Comparison of ENCODE assay signal across 8 mouse cellular contexts in genomic region chr4:135254770-135255169, GRCm38 (mm10). TPM values are rescaled to one million over a fixed set of nuclear protein-coding genes. Genes with fewer than 3 reads are reported as not detected.
DNase-seq lines count a peak whose midpoint lies in the region; ATAC-seq lines count a peak whose summit lies in the region.

No protein-coding gene starts in this region.

- peak; percentile 50 for DNase-seq in gastrocnemius, adult 18-20 months (ENCODE audit: low spot score)
- no peak for DNase-seq in gastrocnemius, adult 8-10 months (ENCODE audit: low spot score in 2 of 2)
- peak; percentile 44 for DNase-seq in NIH3T3 (ENCODE audit: low read depth)
- DNase-seq in urinary bladder, postnatal 25 days (ENCODE audit: low spot score) = no peak
- no peak for DNase-seq in left cerebral cortex, postnatal 36 days (ENCODE audit: low spot score in 2 of 2)

- peak overlapping the region; percentile 45 for H3K4me2 ChIP-seq in heart, embryonic 15.5 days
- H3K4me2 ChIP-seq in liver, embryonic 16.5 days (ENCODE audit: low read depth, low read length) = no peak overlapping the region

- no peaks in the 10 kb centered on the region for H3K36me3 ChIP-seq in heart, embryonic 15.5 days
- H3K36me3 ChIP-seq in liver, embryonic 16.5 days (ENCODE audit: control insufficient read depth, insufficient read depth) = no peaks in the 10 kb centered on the region

- 0 out of 2 replicates have a peak overlapping the region, but pooled peaks have one; percentile 4 for H3K4me3 ChIP-seq in heart, embryonic 15.5 days
- H3K4me3 ChIP-seq in liver, embryonic 16.5 days (ENCODE audit: low read depth, low read length) = no peak overlapping the region

- intact Hi-C loops in left cerebral cortex, postnatal 36 days (cut with DNase I) = no loop called here

- WGBS in heart, embryonic 15.5 days = 7% methylated on average over 3 of the region's 3 CpGs
- 36% methylated on average over 3 of the region's 3 CpGs for WGBS in liver, embryonic 16.5 days (ENCODE audit: insufficient replicate concordance)

- no peaks in the 10 kb centered on the region for H3K27me3 ChIP-seq in heart, embryonic 15.5 days
- H3K27me3 ChIP-seq in liver, embryonic 16.5 days (ENCODE audit: control insufficient read depth, insufficient read depth, low read depth, low read length) = no peaks in the 10 kb centered on the region

- peak; percentile 87 for ATAC-seq in heart, embryonic 15.5 days (replicated peaks; ENCODE audit: insufficient number of reproducible peaks, insufficient read depth, low FRiP score, low read depth)
- ATAC-seq in liver, embryonic 16.5 days (ENCODE audit: low read depth) = peak; percentile 12; the same call in 1 of the 2 replicates
- no peak for ATAC-seq in granulocyte monocyte progenitor cell, adult 5-6 weeks (replicated peaks; ENCODE audit: poor library complexity, severe bottlenecking)

- peaks cover 82% of the 10 kb centered on the region for H3K4me1 ChIP-seq in heart, embryonic 15.5 days (replicated peaks)
- peaks cover 39% of the 10 kb centered on the region for H3K4me1 ChIP-seq in liver, embryonic 16.5 days (ENCODE audit: control insufficient read depth, low read depth, low read length)

- no peaks in the 10 kb centered on the region for H3K9me3 ChIP-seq in heart, embryonic 15.5 days (replicated peaks)
- no peaks in the 10 kb centered on the region for H3K9me3 ChIP-seq in liver, embryonic 16.5 days (replicated peaks; ENCODE audit: control insufficient read depth, low read length)

- peak overlapping the region; percentile 30; the same call in 1 of the 2 replicates for H3K9ac ChIP-seq in heart, embryonic 15.5 days
- H3K9ac ChIP-seq in liver, embryonic 16.5 days (ENCODE audit: low read depth, low read length) = no peak overlapping the region

- H3K27ac ChIP-seq in heart, embryonic 15.5 days = peak overlapping the region; percentile 96
- peak overlapping the region; percentile 64 for H3K27ac ChIP-seq in liver, embryonic 16.5 days (ENCODE audit: low read length)

RNA-seq across cellular contexts. Expression of gene Clic4, which starts 17.8 kb away (rescaled TPM):
- total RNA-seq in gastrocnemius, adult 18-20 months (2021) = 10 to 100 TPM; 27.6 to 40.4 TPM
- total RNA-seq in gastrocnemius, adult 8-10 months (2022) = 10 to 100 TPM; 16.8 to 27.9 (median 18.1) TPM
- polyA plus RNA-seq in heart, embryonic 15.5 days (2015; fragmentation: Nextera tagmentation; extraction: Ambion mirVana) = 252 and 254 TPM in 2 replicates
- polyA plus RNA-seq in liver, embryonic 16.5 days (2015; fragmentation: Nextera tagmentation; extraction: Ambion mirVana) = 109 and 110 TPM in 2 replicates
- 10 to 100 TPM; 33.8 to 36.2 TPM for total RNA-seq in left cerebral cortex, postnatal 36 days (2021)
- 22.3 and 25.8 TPM in 2 replicates for total RNA-seq in granulocyte monocyte progenitor cell, adult 5-6 weeks (2014; fragmentation: Nextera tagmentation)
- 28.2 and 28.9 TPM in 2 replicates for total RNA-seq in granulocyte monocyte progenitor cell, adult 5-6 weeks (2017)

Comparison
In these comparisons a context has a peak if more than half of its experiments do, and no peak if none do; other contexts are left out.
1. DNase-seq: peak in gastrocnemius, adult 18-20 months (single experiment) and NIH3T3 (single experiment); none in gastrocnemius, adult 8-10 months (0 of 2), urinary bladder, postnatal 25 days (single experiment) and left cerebral cortex, postnatal 36 days (0 of 2).